Mouse (Mus musculus) megakaryocyte progenitor cell, adult 5-6 weeks (primary cell): Measurements from ENCODE around the gene Smndc1. TPM values are rescaled to one million over a fixed set of nuclear protein-coding genes. Genes with fewer than 3 reads are reported as not detected.

Experiments used
- ATAC-seq: replicated peaks from 2 replicates; pipeline ENCODE4 v1.8.0; 2016; ENCODE audit warnings: mild to moderate bottlenecking, moderate TSS enrichment, inconsistent platforms; ENCODE audit not compliant: poor library complexity
- total RNA-seq, 2 experiments: library from RNA; stranded (forward) in 1 of 2; stranded (reverse) in 1 of 2; fragments of 157-497, 149-512 nt in 1 of 2; fragments of 200-1000 nt in 1 of 2; gene quantifications; 2 replicates each; pipeline versions ENCODE4 v1.2.3 to v1.2.4; 2015 to 2017

Gene Smndc1
- total RNA-seq, 2 experiments from 2014 or later, result 32.3 to 83.5 TPM

DNA sequence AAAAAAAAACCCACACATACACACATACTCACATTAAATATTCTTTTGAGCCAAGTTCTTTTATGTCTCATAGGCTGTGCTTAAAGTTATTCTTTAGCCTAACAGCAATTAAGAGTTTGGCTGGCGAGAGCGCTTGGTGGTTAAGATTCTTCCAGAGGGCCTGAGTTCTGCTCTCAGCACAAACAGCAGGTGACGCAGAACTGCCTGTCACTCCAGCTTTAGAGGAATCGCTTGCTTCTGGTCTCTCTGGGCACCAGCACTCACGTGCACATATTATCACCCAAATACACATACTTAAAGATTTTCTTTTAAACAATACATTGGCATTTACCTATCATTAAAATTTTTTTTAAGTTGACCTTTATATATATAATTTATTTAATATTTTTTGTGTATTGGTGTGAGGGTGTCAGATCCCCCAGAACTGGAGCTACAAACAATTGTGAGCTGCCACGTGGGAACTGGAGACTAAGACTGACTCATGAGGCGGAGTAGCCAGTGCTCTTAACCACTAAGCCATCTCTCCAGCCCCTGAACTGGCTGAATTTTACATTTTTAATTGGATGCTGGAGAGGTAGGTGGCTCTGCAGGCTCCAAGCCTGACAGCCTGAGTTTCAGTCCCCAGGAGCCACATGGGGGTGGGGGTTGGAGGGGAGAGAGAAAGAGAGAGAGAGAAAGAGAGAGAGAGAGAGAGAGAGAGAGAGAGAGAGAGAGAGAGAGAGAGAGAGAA lies 35.9 kb downstream of the Smndc1 start:
- ATAC-seq, result no peak

DNA sequence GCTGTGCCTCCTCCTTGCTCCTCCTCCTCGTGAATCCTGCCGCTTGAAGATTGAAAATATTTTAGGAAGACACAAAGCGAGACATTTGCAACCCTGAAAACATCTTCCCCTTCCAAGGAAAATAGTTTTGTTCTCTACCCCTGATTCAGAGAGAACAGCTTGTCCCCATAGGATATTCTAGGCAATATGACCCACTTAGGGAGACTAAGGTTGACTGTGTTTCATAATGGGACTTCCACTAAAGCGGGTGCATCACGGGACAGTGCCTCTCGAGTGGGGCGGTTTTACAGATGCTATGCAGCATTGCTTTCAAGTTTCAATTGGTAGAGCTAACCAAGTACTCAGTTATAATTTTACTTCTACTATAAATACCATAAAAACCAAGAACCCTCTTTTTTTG lies 36.5 kb downstream of the Smndc1 start:
- no peak for ATAC-seq

DNA sequence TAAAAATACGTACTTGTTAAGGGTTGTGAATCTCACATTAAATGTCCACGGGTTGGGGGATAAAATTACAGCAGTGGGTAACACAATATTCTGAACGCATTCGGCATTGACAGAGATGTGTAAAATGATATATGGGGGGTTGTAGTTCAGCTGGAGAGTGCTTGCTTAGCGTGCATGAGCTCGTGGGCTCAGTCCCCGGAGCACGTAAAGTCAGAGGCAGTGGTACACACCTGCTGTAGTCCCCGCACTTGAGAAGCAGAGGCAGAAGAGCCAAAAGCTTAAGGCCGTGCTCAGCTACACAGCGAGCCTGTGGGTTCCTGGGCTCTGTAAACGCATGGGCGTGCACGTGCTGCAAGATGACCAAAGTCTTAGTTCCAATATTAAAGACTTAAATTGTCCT lies 44.6 kb downstream of the Smndc1 start:
- no peak for ATAC-seq

- ATAC-seq, result no peak
These were observed 46.3 kb downstream of the Smndc1 start for GRCm38 (mm10) chr19:53344062-53344461.

DNA sequence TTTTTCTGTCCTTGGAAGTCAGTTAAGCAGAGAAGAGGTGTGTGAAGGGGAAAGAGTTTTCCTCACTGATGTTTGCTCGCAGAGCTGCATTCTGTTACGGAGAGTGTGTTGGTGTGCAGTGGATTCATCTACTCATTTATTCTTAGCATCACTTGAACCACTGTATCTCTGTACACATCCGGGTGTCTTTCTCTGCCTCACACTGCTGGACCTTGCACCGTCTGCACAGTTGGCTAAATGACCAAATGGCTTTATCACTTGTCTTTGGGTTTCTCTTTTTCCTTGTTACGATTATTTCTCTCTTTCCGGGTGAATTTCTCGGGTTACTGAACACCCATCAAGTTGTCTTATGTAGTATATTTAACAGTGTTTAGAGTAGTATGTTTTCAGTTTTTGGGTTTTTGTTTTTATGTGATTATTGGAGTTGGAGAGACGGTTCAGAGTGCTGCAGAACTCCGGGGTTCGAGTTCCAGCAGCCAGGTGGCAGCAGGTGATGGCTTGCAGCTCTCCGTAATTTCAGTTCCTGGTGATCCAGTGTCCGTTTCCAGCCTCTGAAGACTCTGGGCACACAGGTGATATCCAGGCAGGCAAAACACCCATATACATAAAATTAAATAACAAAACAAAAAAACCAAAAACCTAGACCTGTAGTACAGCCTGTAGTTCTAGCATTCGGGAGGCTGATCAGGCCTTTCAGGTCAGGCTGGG lies 47.0 kb downstream of the Smndc1 start:
- no peak for ATAC-seq

DNA sequence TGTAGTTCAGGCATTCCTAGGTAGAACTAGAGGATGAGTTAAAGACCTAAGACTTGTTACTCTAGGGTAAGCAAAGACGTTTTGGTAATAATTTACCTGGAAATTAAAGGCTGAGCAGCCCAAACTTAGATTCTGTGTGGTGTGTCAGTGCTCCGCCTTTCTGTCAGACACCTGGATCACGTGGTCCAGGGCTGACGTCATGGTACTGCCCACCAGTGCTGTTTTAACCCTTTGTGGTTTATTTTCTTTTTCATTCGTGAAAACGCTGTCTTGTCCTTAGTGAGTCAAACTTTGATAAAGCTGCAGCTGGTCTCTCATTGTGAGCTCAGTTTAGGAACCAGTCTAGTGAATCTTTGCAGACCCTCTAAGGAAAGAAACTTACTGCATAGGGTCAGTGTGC lies 50.0 kb downstream of the Smndc1 start:
- ATAC-seq, result no peak

DNA sequence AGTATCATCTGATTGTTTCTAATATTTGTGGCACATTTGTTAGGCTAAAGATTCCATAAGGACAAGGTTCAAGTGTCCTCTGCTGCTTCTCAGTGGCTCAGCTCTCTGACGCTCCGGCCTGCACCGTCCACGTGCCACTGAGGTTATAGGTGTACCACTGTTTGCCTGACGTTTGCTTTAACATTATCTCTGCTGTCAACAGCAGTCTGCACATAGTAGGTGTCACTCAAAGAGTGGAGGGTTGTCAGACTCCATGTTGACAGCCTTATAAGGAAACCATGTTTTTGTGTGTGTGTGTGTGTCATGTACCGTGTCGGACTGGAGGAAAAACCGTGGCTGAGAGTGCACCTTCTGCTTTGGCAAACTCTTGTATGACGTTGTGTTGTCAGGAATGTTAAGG lies 55.1 kb downstream of the Smndc1 start:
- ATAC-seq, result no peak

- no peak for ATAC-seq
These were observed 56.6 kb downstream of the Smndc1 start for GRCm38 (mm10) chr19:53333730-53334129.

DNA sequence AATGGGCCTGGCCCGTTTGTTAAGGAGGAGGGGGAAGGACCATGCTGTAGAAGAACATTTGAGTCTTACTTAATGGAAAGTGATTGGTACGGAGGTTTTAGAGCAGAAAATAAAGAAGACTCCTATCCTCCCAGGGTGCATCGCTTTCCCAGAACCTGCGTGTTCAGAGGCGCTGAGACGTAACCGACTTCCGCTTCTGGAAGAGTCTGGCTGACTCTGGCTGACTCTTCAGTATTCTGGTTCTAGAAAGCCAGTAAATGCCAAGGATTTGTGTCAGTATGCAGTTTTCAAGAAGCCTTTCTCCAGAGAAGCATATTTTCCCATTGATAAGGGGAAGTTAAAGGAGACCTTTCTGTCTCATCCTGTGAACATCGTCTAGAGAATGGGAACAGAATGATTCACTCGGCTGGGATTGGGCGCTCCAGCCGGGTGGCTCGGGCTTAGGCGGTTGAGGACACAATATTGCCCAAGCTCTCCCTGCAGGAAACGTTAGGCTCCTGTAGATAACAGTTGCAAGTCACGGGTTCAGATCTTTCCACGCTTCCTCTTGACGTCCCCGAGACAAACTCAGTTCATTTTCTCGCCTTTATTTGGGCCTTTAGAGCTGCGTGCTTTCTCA lies 58.4 kb downstream of the Smndc1 start:
- peak; percentile 17 for ATAC-seq

GRCm38 (mm10) chr19:53329992-53330381 lies 60.4 kb downstream of the Smndc1 start:
- ATAC-seq, result peak; percentile 54

Other genes with a start within 250 kb of the Smndc1 start
- 26.5 and 33.7 TPM in 2 replicates for gene Mxi1, start 80.1 kb downstream of the Smndc1 start, total RNA-seq (2015)
- gene Mxi1, start 80.1 kb downstream of the Smndc1 start, total RNA-seq (2017), result 58.6 and 59.3 TPM in 2 replicates
- not detected in 2 replicates for gene Gm10197, start 18.8 kb downstream of the Smndc1 start, total RNA-seq (2015)
- not detected in 2 replicates for gene Gm10197, start 18.8 kb downstream of the Smndc1 start, total RNA-seq (2017)
- 6.8 and 7.1 TPM in 2 replicates for gene Dusp5, start 138.5 kb upstream of the Smndc1 start, total RNA-seq (2015)
- gene Dusp5, start 138.5 kb upstream of the Smndc1 start, total RNA-seq (2017), result 3.4 and 6.0 TPM in 2 replicates
- 60.9 and 62.8 TPM in 2 replicates for gene Nutf2-ps1, start 198.5 kb upstream of the Smndc1 start, total RNA-seq (2015)
- 141 and 174 TPM in 2 replicates for gene Nutf2-ps1, start 198.5 kb upstream of the Smndc1 start, total RNA-seq (2017)
- 131 and 140 TPM in 2 replicates for gene Smc3, start 209.8 kb upstream of the Smndc1 start, total RNA-seq (2015)
- gene Smc3, start 209.8 kb upstream of the Smndc1 start, total RNA-seq (2017), result 109 and 155 TPM in 2 replicates